Mouse (Mus musculus) kidney, postnatal 0 days (tissue): ENCODE data around the gene Erbb2. TPM values are rescaled to one million over a fixed set of nuclear protein-coding genes. Genes with fewer than 3 reads are reported as not detected.

Experiments used
- ATAC-seq: fragments of 200-750 bp; cut with Nextera tagmentation; replicated peaks from 2 replicates; pipeline ENCODE4 v1.8.0; 2017; ENCODE audit warnings: low read depth, moderate number of reproducible peaks, moderate TSS enrichment, moderate library complexity; ENCODE audit not compliant: low FRiP score
- DNase-seq: peaks from one replicate; pipeline ENCODE4 v3.0.0-alpha.2; 2016; ENCODE audit warnings: low spot score
- H3K27ac ChIP-seq: fragments of 300-500 bp; sonication (generic); 2 replicates; pipeline ENCODE4 v1.5.1; 2014; ENCODE audit warnings: mild to moderate bottlenecking
- H3K27me3 ChIP-seq: fragments of 300-500 bp; sonication (generic); 2 replicates; pipeline ENCODE4 v1.6.1; 2014; ENCODE audit warnings: low read length, mixed read lengths; ENCODE audit not compliant: insufficient read depth
- H3K36me3 ChIP-seq: fragments of 300-500 bp; sonication (generic); 2 replicates; pipeline ENCODE4 v1.6.1; 2014; ENCODE audit warnings: low read length, mixed read lengths; ENCODE audit not compliant: insufficient read depth
- H3K4me1 ChIP-seq: fragments of 300-500 bp; sonication (generic); replicated peaks from 2 replicates; pipeline ENCODE4 v1.6.1; 2014; ENCODE audit warnings: antibody characterized with exemption, low read length, mixed read lengths; ENCODE audit not compliant: insufficient read depth
- H3K4me2 ChIP-seq: fragments of 300-500 bp; sonication (generic); 2 replicates; pipeline ENCODE4 v1.6.1; 2014; ENCODE audit warnings: mild to moderate bottlenecking, low read length, moderate library complexity, mixed read lengths
- H3K4me3 ChIP-seq: fragments of 300-500 bp; sonication (generic); replicated peaks from 2 replicates; pipeline ENCODE4 v1.5.1; 2014; ENCODE audit warnings: low read depth, low read length
- H3K9ac ChIP-seq: fragments of 300-500 bp; sonication (generic); 2 replicates; pipeline ENCODE4 v1.6.1; 2014; ENCODE audit warnings: low read depth, low read length
- H3K9me3 ChIP-seq: fragments of 300-500 bp; sonication (generic); replicated peaks from 2 replicates; pipeline ENCODE4 v1.6.1; 2016; ENCODE audit warnings: low read length, inconsistent platforms, mixed read lengths
- CTCF ChIP-seq: IDR thresholded peaks from 2 replicates; pipeline ENCODE4 v1.5.1; 2016; ENCODE audit warnings: antibody characterized with exemption, low read depth, mild to moderate bottlenecking, moderate library complexity
- WGBS: fragments of 180-500 bp; shearing (Covaris S2); extraction: QIAGEN DNeasy Blood & Tissue Kit; methylation state at CpG from one replicate; pipeline ENCODE4 v1.1.7; 2014; 5-methylcytosine and 5-hydroxymethylcytosine counted together
- polyA plus RNA-seq: library from polyadenylated mRNA; unstranded; fragments of >200 nt; fragmentation: Nextera tagmentation; extraction: Ambion mirVana; gene quantifications from 2 replicates; pipeline ENCODE4 v1.2.1, GENCODE M21; 2015

Erbb2 gene
- polyA plus RNA-seq, 1 experiment from 2014 or later: 36.1 TPM

DNA sequence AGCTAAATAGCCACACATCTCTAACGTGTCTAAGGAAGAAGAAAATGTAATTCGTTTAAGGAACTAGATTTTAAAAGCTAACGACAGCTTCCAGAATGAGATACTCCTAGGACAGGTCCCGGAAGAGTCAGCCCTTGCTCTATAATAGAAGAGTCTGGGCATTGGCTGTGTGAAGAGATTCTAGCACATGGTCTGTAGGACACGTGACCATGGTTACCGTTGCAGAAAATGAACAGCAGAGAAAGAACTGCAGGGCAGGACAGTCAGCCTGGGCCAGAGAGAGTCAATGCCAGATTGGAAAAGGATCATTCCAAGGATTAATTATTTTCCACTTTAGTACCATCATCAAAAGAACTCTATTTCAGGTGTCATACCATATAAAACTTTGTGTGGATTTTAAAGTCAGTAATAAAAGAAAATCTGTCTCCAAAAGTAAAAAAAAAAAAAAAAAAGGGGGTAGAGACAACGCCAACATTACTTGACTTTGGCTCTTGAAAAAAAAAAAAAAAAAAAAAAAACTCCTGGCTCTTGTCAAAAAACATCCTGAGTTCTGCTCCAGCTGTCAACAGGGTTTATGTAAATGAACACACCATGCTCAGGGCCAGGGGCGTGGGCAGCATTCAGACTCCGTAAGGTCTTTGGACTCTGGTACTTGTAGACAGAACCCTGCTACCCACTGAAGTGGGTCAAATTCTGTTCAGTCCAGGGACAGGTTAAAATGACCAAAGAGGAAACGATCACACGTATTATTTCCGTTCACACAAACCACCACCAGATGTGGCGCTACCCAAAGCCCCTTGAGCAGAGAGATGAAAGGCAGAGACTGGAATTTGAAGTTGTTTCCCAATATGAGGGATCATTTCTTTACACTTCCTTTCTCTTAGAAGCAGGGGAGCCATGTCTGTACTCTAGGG is 67.0 kb downstream of the Erbb2 start:
- Histone ChIP-seq H3K4me3 (no peak overlapping the region), H3K9ac (no peak overlapping the region), H3K36me3 (no peaks in the 10 kb centered on the region), H3K27me3 (no peaks in the 10 kb centered on the region), H3K27ac (no peak overlapping the region), H3K4me1 (no peaks in the 10 kb centered on the region), H3K9me3 (no peaks in the 10 kb centered on the region), H3K4me2 (no peak overlapping the region)
- 79% methylated on average over 13 of the region's 13 CpGs for WGBS
- TF ChIP-seq CTCF: no peak
- no peak for ATAC-seq
- no peak for DNase-seq

DNA sequence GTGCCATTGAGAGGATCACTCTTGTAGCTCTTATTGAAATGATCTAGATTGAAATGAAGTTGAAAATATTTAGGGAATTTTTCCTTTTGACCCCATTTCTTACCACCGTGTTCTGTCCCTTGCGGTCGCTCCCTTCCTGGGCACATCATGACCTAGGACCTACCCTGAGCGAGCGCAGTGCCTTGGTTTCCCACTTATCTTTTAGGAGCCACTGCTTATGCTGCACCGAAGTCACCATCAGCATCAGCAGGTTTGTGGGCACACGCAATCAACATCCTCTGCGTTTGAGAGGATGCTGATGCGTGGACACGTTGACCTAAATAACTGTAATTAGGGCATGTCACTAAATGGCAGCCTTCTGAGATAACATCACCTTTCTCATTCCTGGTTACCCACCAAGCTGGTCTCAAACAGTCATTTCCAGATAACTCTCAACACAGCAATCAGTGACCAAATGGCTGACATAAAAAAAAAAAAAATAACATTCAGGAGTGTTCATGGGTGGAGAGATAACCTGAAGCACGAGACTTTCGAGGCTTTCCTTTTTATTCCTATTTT is 67.7 kb downstream of the Erbb2 start:
- Histone ChIP-seq H3K27me3 (no peaks in the 10 kb centered on the region), H3K36me3 (no peaks in the 10 kb centered on the region), H3K9ac (no peak overlapping the region), H3K9me3 (no peaks in the 10 kb centered on the region), H3K27ac (no peak overlapping the region), H3K4me2 (no peak overlapping the region), H3K4me3 (no peak overlapping the region), H3K4me1 (no peaks in the 10 kb centered on the region)
- no peak for DNase-seq
- WGBS: 81% methylated on average over 12 of the region's 12 CpGs
- no peak for TF ChIP-seq CTCF
- no peak for ATAC-seq

DNA sequence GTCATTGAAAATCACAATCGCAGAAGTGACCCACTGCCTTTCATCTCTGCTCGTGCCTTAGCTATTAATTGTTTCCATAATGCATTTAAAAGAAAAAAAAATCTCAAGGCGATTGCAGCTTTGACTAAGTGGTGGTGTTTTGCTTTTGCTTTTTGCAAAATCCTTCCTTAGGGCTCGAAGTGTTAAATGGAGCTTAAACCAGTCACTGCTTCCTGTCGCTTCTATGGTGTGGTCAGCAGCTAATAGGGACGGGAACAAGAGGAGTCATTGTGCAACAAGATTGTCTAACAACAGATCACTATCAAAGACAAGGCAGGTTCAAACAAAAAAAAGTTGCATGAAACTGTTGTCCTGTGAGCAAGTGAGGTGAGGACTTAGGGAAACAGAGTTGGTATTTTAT is 69.0 kb downstream of the Erbb2 start:
- H3K4me1 ChIP-seq: no peaks in the 10 kb centered on the region
- no peak for TF ChIP-seq CTCF
- no peak overlapping the region for H3K27ac ChIP-seq
- no peaks in the 10 kb centered on the region for H3K9me3 ChIP-seq
- H3K4me2 ChIP-seq: no peak overlapping the region
- ATAC-seq (no peak), DNase-seq (no peak)
- H3K4me3 ChIP-seq: no peak overlapping the region
- no peaks in the 10 kb centered on the region for H3K27me3 ChIP-seq
- H3K36me3 ChIP-seq: no peaks in the 10 kb centered on the region
- H3K9ac ChIP-seq: no peak overlapping the region
- WGBS: 56% methylated on average over 6 of the region's 6 CpGs

DNA sequence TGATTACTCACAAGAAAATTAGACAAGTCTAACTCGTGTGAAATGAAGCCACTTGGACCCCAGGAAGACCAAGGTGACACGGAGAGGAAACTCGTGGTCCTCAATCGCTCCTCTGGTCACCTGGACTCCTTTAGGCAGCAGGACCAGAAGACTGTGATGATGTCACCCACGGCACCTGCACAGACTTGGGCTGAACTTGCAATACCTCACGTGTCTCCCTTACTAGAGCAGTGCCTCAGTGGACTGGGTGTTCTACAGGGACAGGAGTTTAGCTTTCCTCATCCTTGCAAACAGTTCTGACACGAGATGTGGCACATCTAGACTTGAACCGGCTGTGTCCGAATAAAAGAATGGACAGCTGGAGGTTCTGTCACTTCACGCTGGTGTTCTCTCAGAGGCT is 69.8 kb downstream of the Erbb2 start:
- no peak for TF ChIP-seq CTCF
- no peak for ATAC-seq
- Histone ChIP-seq H3K4me1 (no peaks in the 10 kb centered on the region), H3K36me3 (no peaks in the 10 kb centered on the region), H3K4me3 (no peak overlapping the region), H3K4me2 (no peak overlapping the region), H3K27me3 (no peaks in the 10 kb centered on the region), H3K27ac (no peak overlapping the region), H3K9ac (no peak overlapping the region), H3K9me3 (no peaks in the 10 kb centered on the region)
- WGBS: 79% methylated on average over 10 of the region's 10 CpGs
- no peak for DNase-seq

DNA sequence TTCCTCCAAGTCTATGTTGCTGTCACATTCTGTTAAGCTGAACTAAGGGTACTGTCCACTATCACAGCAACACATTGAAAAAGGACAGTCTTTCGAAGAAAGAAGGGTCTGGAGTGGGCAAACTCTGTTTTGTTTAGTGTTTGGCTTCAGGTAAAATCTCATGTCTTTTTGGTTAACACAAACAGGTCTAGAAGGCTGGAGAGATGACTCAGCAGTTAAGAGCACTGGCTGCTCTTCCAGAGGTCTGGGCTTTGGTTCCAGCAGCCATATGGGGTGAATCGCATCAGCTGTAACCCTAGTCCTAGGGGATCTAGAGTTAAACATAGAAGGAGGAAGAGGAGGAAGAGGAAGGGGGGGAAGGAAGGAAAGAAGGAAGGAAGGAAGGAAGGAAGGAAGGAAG is 73.5 kb downstream of the Erbb2 start:
- H3K4me2 ChIP-seq: no peak overlapping the region
- no peak for DNase-seq
- no peak overlapping the region for H3K9ac ChIP-seq
- no peak overlapping the region for H3K27ac ChIP-seq
- ATAC-seq: no peak
- no peaks in the 10 kb centered on the region for H3K9me3 ChIP-seq
- WGBS: 87% methylated on average over 2 of the region's 2 CpGs
- H3K4me3 ChIP-seq: no peak overlapping the region
- TF ChIP-seq CTCF: no peak
- H3K27me3 ChIP-seq: no peaks in the 10 kb centered on the region
- H3K4me1 ChIP-seq: no peaks in the 10 kb centered on the region
- H3K36me3 ChIP-seq: no peaks in the 10 kb centered on the region

Other genes starting within 250 kb of the Erbb2 start
- 47.0 and 54.7 TPM in 2 replicates for gene Med1, start 219.2 kb upstream of the Erbb2 start, polyA plus RNA-seq
- gene Cdk12, start 209.4 kb upstream of the Erbb2 start, polyA plus RNA-seq: 6.1 and 6.4 TPM in 2 replicates
- gene Neurod2, start 82.8 kb upstream of the Erbb2 start, polyA plus RNA-seq: not detected in 2 replicates
- gene Ppp1r1b, start 64.1 kb upstream of the Erbb2 start, polyA plus RNA-seq: 12.1 and 12.3 TPM in 2 replicates
- 42.4 and 42.8 TPM in 2 replicates for gene Stard3, start 54.1 kb upstream of the Erbb2 start, polyA plus RNA-seq
- 1.8 and 2.1 TPM in 2 replicates for gene Tcap, start 28.7 kb upstream of the Erbb2 start, polyA plus RNA-seq
- 3.5 and 3.7 TPM in 2 replicates for gene Pnmt, start 26.0 kb upstream of the Erbb2 start, polyA plus RNA-seq
- gene Pgap3, start 12.0 kb upstream of the Erbb2 start, polyA plus RNA-seq: 16.1 and 17.4 TPM in 2 replicates
- 155 and 158 TPM in 2 replicates for gene Mien1, start 26.5 kb downstream of the Erbb2 start, polyA plus RNA-seq
- gene Grb7, start 33.9 kb downstream of the Erbb2 start, polyA plus RNA-seq: 66.9 and 73.2 TPM in 2 replicates
- 0.26 and 0.29 TPM in 2 replicates for gene Ikzf3, start 133.6 kb downstream of the Erbb2 start, polyA plus RNA-seq
- 0.43 and 0.64 TPM in 2 replicates for gene Zpbp2, start 138.6 kb downstream of the Erbb2 start, polyA plus RNA-seq
- gene Ormdl3, start 174.9 kb downstream of the Erbb2 start, polyA plus RNA-seq: 50.1 and 51.3 TPM in 2 replicates
- gene Lrrc3c, start 185.8 kb downstream of the Erbb2 start, polyA plus RNA-seq: not detected in 2 replicates
- gene Gm12355, start 213.2 kb downstream of the Erbb2 start, polyA plus RNA-seq: 0.92 and 1.2 TPM in 2 replicates
- gene Gsdma3, start 213.9 kb downstream of the Erbb2 start, polyA plus RNA-seq: not detected in 2 replicates
- gene Gsdma2, start 234.3 kb downstream of the Erbb2 start, polyA plus RNA-seq: not detected in 2 replicates